Mouse (Mus musculus) cortical plate, adult 2 months (tissue): ENCODE measurements around the gene Adgre5. TPM values are rescaled to one million over a fixed set of nuclear protein-coding genes. Genes with fewer than 3 reads are reported as not detected.

Experiments
- H3K27ac ChIP-seq: fragments of 200-500 bp; 2 replicates; pipeline ENCODE4 v1.5.1; 2012; ENCODE audit warnings: low read length, control low read depth, inconsistent platforms; ENCODE audit not compliant: insufficient read depth
- H3K4me1 ChIP-seq: fragments of 200-500 bp; 2 replicates; pipeline ENCODE4 v1.6.1; 2011; ENCODE audit warnings: low read length; ENCODE audit not compliant: control insufficient read depth, insufficient read depth
- H3K4me3 ChIP-seq: fragments of 200-500 bp; 2 replicates; pipeline ENCODE4 v1.5.1; 2011; ENCODE audit warnings: mild to moderate bottlenecking, low read length, control low read depth; ENCODE audit not compliant: insufficient read depth
- CTCF ChIP-seq: fragments of 200-500 bp; IDR thresholded peaks from 2 replicates; pipeline ENCODE4 v1.5.1; 2011; ENCODE audit warnings: mild to moderate bottlenecking, control low read depth, low read length; ENCODE audit not compliant: insufficient read depth; ENCODE audit errors: extremely low read depth
- POLR2A ChIP-seq: fragments of 200-500 bp; IDR thresholded peaks from 2 replicates; pipeline ENCODE4 v1.6.1; 2011; ENCODE audit warnings: mild to moderate bottlenecking, low read length, control low read depth; ENCODE audit not compliant: insufficient read depth; ENCODE audit errors: extremely low read depth
- polyA plus RNA-seq: library from polyadenylated mRNA; depleted of rRNA; stranded (reverse); fragments of >200 nt; gene quantifications from 2 replicates; pipeline ENCODE4 v1.2.3, GENCODE M21; 2012; rRNA removed

Gene Adgre5
- polyA plus RNA-seq: 25.9 and 26.9 TPM in 2 replicates

GRCm38 (mm10) chr8:83740976-83741741 lies at the start of gene Adgre5:
Gene Adgre5, minus strand, starts transcription at chr8:83741326.
- peak within 1 kb of the TSS; percentile 31; the same call in 1 of the 2 replicates for H3K4me3 ChIP-seq
- TF ChIP-seq POLR2A: 0 out of 2 replicates have a peak, but pooled peaks have one; percentile 19
- TF ChIP-seq CTCF: no peak
- H3K27ac ChIP-seq: peak within 1 kb of the TSS; percentile 80

GRCm38 (mm10) chr8:83789826-83790225 lies 48.7 kb upstream of the Adgre5 start:
- Histone ChIP-seq H3K4me3 (no peak overlapping the region), H3K27ac (no peak overlapping the region), H3K4me1 (no peaks in the 10 kb centered on the region)
- no peak for TF ChIP-seq POLR2A
- no peak for TF ChIP-seq CTCF

More at GRCm38 (mm10) chr8:83740976-83741741, at the start of gene Adgre5:
- no peaks in the 10 kb centered on the region for H3K4me1 ChIP-seq

GRCm38 (mm10) chr8:83785046-83785445 lies 43.9 kb upstream of the Adgre5 start:
- no peak overlapping the region for H3K27ac ChIP-seq
- H3K4me3 ChIP-seq: no peak overlapping the region
- no peak for TF ChIP-seq POLR2A
- no peaks in the 10 kb centered on the region for H3K4me1 ChIP-seq

- no peak overlapping the region; the same call in 1 of the 2 replicates for H3K4me3 ChIP-seq
- no peaks in the 10 kb centered on the region for H3K4me1 ChIP-seq
- TF ChIP-seq CTCF (peak; percentile 77), POLR2A (no peak)
- no peak overlapping the region for H3K27ac ChIP-seq
Observed at GRCm38 (mm10) chr8:83782832-83783558, 41.9 kb upstream of the Adgre5 start.

GRCm38 (mm10) chr8:83779610-83780009 lies 38.5 kb upstream of the Adgre5 start:
- no peak overlapping the region for H3K27ac ChIP-seq
- no peak overlapping the region for H3K4me3 ChIP-seq
- no peak for TF ChIP-seq POLR2A
- no peak for TF ChIP-seq CTCF
- no peaks in the 10 kb centered on the region for H3K4me1 ChIP-seq

GRCm38 (mm10) chr8:83778051-83778450 lies 36.9 kb upstream of the Adgre5 start:
- no peak for TF ChIP-seq CTCF
- TF ChIP-seq POLR2A: no peak
- H3K27ac ChIP-seq: no peak overlapping the region
- no peak overlapping the region for H3K4me3 ChIP-seq
- H3K4me1 ChIP-seq: no peaks in the 10 kb centered on the region

GRCm38 (mm10) chr8:83776632-83777031 lies 35.5 kb upstream of the Adgre5 start:
- no peak for TF ChIP-seq POLR2A
- TF ChIP-seq CTCF: no peak
- Histone ChIP-seq H3K4me1 (no peaks in the 10 kb centered on the region), H3K27ac (no peak overlapping the region), H3K4me3 (no peak overlapping the region)

- H3K27ac ChIP-seq: no peak overlapping the region
- no peaks in the 10 kb centered on the region for H3K4me1 ChIP-seq
- TF ChIP-seq CTCF: no peak
- H3K4me3 ChIP-seq: no peak overlapping the region
Observed at GRCm38 (mm10) chr8:83774221-83774620, 33.1 kb upstream of the Adgre5 start.

- H3K4me3 ChIP-seq: no peak overlapping the region; the same call in 1 of the 2 replicates
- no peaks in the 10 kb centered on the region for H3K4me1 ChIP-seq
- TF ChIP-seq POLR2A (no peak), CTCF (no peak)
- no peak overlapping the region for H3K27ac ChIP-seq
Observed at GRCm38 (mm10) chr8:83773452-83773846, 32.3 kb upstream of the Adgre5 start.
